Mouse (Mus musculus) neural tube, embryonic 12.5 days (tissue): Measurements from ENCODE around the gene Nckipsd. TPM values are rescaled to one million over a fixed set of nuclear protein-coding genes. Genes with fewer than 3 reads are reported as not detected.

Experiments
- ATAC-seq: fragments of 200-750 bp; cut with Nextera tagmentation; 2 replicates; pipeline ENCODE4 v1.8.0; 2017; ENCODE audit warnings: low read depth, mild to moderate bottlenecking, moderate TSS enrichment, moderate library complexity; ENCODE audit not compliant: low FRiP score
- H3K27ac ChIP-seq: fragments of 300-500 bp; sonication (generic); 2 replicates; pipeline ENCODE4 v1.5.1; 2016
- H3K27me3 ChIP-seq: fragments of 300-500 bp; sonication (generic); replicated peaks from 2 replicates; pipeline ENCODE4 v1.6.1; 2016; ENCODE audit warnings: mild to moderate bottlenecking
- H3K36me3 ChIP-seq: fragments of 300-500 bp; sonication (generic); 2 replicates; pipeline ENCODE4 v1.6.1; 2016; ENCODE audit warnings: mild to moderate bottlenecking
- H3K4me1 ChIP-seq: fragments of 300-500 bp; sonication (generic); 2 replicates; pipeline ENCODE4 v1.6.1; 2016
- H3K4me2 ChIP-seq: fragments of 300-500 bp; sonication (generic); replicated peaks from 2 replicates; pipeline ENCODE4 v1.6.1; 2016; ENCODE audit warnings: mild to moderate bottlenecking
- H3K4me3 ChIP-seq: fragments of 300-500 bp; sonication (generic); 2 replicates; pipeline ENCODE4 v1.5.1; 2016
- H3K9ac ChIP-seq: fragments of 300-500 bp; sonication (generic); 2 replicates; pipeline ENCODE4 v1.6.1; 2016; ENCODE audit warnings: mild to moderate bottlenecking
- H3K9me3 ChIP-seq: fragments of 300-500 bp; sonication (generic); 2 replicates; pipeline ENCODE4 v1.6.1; 2016; ENCODE audit warnings: mild to moderate bottlenecking
- WGBS: fragments of 180-500 bp; shearing (Covaris S2); methylation state at CpG from one replicate; pipeline ENCODE4 v1.1.7; 2016; 5-methylcytosine and 5-hydroxymethylcytosine counted together
- polyA plus RNA-seq: library from polyadenylated mRNA; unstranded; fragments of >200 nt; fragmentation: Nextera tagmentation; extraction: Ambion mirVana; gene quantifications from 2 replicates; pipeline ENCODE4 v1.2.1, GENCODE M21; 2016

The Nckipsd gene
- polyA plus RNA-seq, 1 experiment from 2014 or later: 23.6 TPM

DNA sequence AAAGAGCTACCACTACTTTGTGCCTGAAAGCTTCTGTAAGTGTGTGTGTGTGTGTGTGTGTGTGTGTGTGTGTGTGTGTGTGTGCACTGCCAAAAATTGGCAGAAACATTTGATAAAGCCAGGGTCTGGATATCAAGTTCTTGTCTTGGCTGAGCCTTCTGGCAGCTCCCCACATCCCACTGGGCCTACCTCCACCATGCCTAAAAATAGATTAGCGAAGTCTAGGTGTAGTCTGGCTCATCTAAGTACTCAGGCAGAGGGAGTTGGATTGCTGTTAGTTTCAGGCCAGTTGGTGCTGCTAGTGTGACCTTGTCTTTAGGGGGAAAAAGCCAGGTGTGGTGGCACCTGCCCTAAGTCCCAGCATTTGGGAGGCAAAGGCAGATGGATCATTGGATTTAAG lies 1.3 kb upstream of the Nckipsd start:
- no peak overlapping the region for H3K9ac ChIP-seq
- no peaks in the 10 kb centered on the region for H3K9me3 ChIP-seq
- no peaks in the 10 kb centered on the region for H3K27me3 ChIP-seq
- peaks cover 11% of the 10 kb centered on the region for H3K4me1 ChIP-seq
- no peak overlapping the region for H3K27ac ChIP-seq
- peaks cover 63% of the 10 kb centered on the region for H3K36me3 ChIP-seq
- no peak overlapping the region for H3K4me3 ChIP-seq
- no peak for ATAC-seq
- WGBS: 93% methylated on average over 1 of the region's 1 CpGs
- H3K4me2 ChIP-seq: no peak overlapping the region

DNA sequence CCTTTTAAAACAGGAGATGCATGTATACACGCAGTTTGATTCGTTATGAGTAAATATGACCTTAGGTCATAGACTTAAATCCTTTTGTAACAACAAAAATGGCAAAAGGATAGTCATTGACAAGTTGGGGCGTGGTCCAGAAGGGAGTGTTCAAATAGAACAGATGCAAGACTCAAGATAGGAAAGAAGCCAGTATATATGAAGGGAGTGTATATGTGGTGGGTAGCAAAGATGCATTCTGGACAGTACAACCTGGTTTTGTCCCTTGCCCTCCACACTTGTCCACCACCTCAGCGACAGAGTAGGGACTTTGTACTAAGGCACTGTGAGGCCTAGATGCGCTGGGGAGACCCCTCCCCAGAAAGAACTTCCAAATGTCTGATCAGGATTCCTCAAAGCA lies 494 bp upstream of the Nckipsd start:
- 82% methylated on average over 5 of the region's 5 CpGs for WGBS
- no peak overlapping the region for H3K9ac ChIP-seq
- ATAC-seq: peak; percentile 22; the same call in 1 of the 2 replicates
- H3K4me2 ChIP-seq: peak overlapping the region; percentile 89
- no peak overlapping the region for H3K4me3 ChIP-seq
- H3K27ac ChIP-seq: no peak overlapping the region
- H3K9me3 ChIP-seq: no peaks in the 10 kb centered on the region
- peaks cover 63% of the 10 kb centered on the region for H3K36me3 ChIP-seq
- no peaks in the 10 kb centered on the region for H3K27me3 ChIP-seq
- peaks cover 11% of the 10 kb centered on the region for H3K4me1 ChIP-seq

DNA sequence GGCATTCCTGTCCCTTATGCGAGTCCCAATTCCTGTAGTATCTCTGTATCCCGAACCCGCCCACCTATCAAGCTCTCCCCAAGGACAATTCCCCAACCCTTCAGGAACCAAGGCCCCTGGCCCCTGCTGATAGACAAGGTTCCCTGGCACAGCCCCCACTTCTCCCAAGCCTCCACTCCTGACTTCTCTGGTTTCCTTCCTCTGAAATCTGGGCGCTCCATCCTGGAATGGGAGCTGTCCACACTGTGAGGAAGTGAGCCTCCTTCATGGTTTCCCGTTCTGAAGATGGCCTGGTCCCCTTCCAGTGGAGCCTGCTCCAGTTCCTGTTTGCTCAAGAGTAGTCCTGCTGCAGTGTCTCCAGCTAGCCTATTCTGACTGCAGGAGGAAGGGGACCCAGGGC lies 1.0 kb downstream of the Nckipsd start:
- Histone ChIP-seq H3K27me3 (no peaks in the 10 kb centered on the region), H3K27ac (no peak overlapping the region), H3K4me1 (peaks cover 11% of the 10 kb centered on the region), H3K36me3 (peaks cover 58% of the 10 kb centered on the region), H3K9me3 (no peaks in the 10 kb centered on the region), H3K9ac (peak overlapping the region; percentile 86), H3K4me2 (peak overlapping the region; percentile 89), H3K4me3 (peak overlapping the region; percentile 72; the same call in 1 of the 2 replicates)
- 74% methylated on average over 5 of the region's 5 CpGs for WGBS
- ATAC-seq: no peak

DNA sequence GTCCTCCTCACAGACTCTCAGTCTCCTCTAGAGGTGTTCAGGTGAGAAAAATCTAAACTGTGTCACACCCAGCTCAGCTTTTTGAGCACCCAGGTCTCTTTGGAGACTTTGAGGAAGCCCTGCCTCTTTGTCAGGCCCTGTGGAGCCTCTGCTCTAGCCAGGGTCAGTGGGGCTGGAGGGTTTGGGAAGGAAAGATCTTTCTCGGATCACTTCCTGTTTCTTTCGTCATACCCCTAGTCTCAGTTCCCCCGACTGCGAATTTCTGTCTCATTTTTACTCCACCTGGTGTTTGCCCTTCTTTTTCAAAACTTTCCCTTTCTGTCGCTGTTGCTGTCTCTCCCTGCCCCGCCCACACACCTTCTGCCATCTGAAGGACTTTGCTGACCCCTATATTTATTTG lies 1.6 kb downstream of the Nckipsd start:
- H3K4me1 ChIP-seq: peaks cover 11% of the 10 kb centered on the region
- H3K9ac ChIP-seq: no peak overlapping the region
- no peak overlapping the region for H3K27ac ChIP-seq
- no peak for ATAC-seq
- H3K9me3 ChIP-seq: no peaks in the 10 kb centered on the region
- H3K4me3 ChIP-seq: no peak overlapping the region
- H3K4me2 ChIP-seq: no peak overlapping the region
- peaks cover 58% of the 10 kb centered on the region for H3K36me3 ChIP-seq
- WGBS: 90% methylated on average over 6 of the region's 6 CpGs
- H3K27me3 ChIP-seq: no peaks in the 10 kb centered on the region

DNA sequence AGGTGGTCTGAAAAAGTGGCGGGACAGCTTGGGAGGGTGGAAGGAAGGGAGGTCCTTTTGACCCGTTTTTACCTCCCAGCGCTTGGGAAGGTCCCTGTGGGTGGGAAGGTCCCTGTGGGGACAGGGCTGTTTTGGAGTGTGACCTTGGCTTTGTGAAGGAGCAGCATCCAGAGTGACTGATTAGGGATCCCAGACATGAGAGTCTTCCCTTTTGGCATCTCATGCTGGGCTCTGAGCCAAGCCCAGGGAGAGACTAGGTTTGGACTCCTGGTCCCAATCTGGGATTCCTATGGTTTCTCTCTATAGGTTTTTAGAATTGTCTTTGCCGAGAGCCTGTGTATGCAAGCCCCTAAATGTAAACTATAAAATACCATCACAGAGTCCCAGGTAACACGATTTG lies 2.3 kb downstream of the Nckipsd start:
- ATAC-seq: no peak
- Histone ChIP-seq H3K4me3 (no peak overlapping the region), H3K4me2 (no peak overlapping the region), H3K9me3 (no peaks in the 10 kb centered on the region), H3K9ac (no peak overlapping the region), H3K36me3 (peaks cover 58% of the 10 kb centered on the region), H3K27me3 (no peaks in the 10 kb centered on the region), H3K27ac (no peak overlapping the region), H3K4me1 (peaks cover 11% of the 10 kb centered on the region)
- 87% methylated on average over 5 of the region's 5 CpGs for WGBS

DNA sequence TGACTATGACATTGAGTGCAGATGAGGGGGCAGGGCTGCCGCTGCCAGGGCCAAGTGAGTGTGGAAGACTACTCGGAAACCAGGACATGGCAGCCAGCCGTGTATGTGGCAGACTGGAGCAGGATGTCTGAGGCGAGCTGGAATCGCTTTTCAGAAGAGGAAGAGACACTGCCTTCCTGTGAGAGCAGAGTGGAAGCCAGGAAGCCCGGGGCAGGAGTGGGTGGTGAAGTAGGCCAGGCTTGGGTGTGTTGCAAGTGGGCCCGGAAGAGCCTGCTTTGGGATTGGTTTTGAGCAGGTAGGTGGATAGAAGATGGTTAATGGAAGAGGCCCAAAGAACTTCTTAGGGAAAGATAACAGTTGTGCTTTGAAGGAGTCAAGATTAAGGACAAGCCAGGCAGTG lies 7.4 kb downstream of the Nckipsd start:
- peaks cover 57% of the 10 kb centered on the region for H3K36me3 ChIP-seq
- ATAC-seq: no peak
- no peak overlapping the region for H3K4me3 ChIP-seq
- WGBS: 90% methylated on average over 7 of the region's 7 CpGs
- H3K27me3 ChIP-seq: no peaks in the 10 kb centered on the region
- H3K4me1 ChIP-seq: no peaks in the 10 kb centered on the region
- no peaks in the 10 kb centered on the region for H3K9me3 ChIP-seq
- no peak overlapping the region for H3K4me2 ChIP-seq
- H3K27ac ChIP-seq: no peak overlapping the region
- H3K9ac ChIP-seq: no peak overlapping the region

DNA sequence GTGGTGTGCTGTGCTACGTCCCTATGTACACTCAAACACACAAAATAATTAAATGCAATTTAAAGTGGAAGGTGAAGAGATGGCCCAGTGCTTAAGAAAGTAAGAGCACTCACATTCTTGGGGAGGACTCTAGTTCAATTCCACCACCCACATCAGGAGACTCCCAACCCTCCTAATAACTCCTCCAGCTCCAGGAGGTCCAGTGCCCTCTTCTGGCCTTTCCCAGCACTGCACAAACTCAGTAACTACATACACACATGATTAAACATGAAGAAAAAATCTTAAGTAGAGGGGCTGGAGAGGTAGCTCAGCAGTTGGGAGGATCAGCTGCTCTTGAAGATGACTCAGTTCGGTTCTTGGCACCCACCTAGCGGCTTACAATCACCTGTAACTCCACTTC lies 11.3 kb downstream of the Nckipsd start:
- peaks cover 16% of the 10 kb centered on the region; the same call in 1 of the 2 replicates for H3K27me3 ChIP-seq
- 66% methylated on average over 3 of the region's 3 CpGs for WGBS
- no peak for ATAC-seq
- H3K4me1 ChIP-seq: peaks cover 8% of the 10 kb centered on the region
- H3K27ac ChIP-seq: no peak overlapping the region
- peaks cover 30% of the 10 kb centered on the region for H3K36me3 ChIP-seq
- H3K9me3 ChIP-seq: no peaks in the 10 kb centered on the region
- no peak overlapping the region for H3K9ac ChIP-seq
- H3K4me2 ChIP-seq: no peak overlapping the region
- H3K4me3 ChIP-seq: no peak overlapping the region

DNA sequence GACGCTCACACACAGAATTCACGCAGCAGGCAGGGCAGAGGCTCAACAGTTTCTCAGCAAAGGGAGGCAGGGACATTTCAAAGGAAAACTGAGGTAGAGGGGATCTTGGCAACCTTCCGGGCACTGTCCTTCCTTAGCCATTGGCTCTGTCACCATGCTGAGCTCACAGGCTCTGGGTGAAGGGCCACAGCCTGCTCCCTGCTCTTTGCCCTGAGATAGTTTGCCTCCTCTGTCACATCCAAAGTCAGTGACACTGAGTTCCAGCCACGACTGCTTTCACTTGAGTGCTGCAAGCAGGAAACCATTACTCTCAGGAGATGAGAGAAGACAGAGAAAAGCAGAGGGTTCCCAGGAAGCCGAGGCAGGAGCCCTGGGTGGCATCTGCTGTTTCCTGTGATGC lies 11.9 kb downstream of the Nckipsd start:
- H3K27ac ChIP-seq: no peak overlapping the region
- WGBS: 67% methylated on average over 5 of the region's 5 CpGs

DNA sequence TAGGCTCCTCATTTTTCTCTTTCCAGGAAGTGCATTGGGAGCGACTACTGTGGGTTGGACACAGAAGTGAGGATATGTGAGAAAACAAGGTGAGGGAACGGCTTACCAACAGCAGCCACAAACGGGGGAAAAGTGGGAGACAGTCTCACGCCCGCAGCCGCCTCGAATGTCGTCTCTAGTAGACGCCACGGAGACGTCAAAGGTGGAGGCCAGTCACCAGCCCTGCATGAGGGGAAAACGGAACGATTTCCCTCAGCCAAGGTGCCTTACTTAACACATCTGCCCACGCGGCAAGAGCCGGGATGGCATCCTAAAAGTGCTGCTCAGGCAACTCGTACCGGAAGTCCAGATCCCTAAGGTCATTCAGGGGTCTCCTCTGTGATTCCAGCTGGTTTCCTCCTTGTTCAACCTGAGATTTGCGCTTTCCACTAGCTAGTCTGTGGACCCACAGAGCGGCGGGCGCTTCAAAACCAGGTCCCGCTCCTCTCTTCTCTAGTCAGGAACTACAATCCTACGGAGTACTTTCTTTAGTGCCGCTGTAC lies 16.0 kb downstream of the Nckipsd start:
- H3K4me3 ChIP-seq: peak overlapping the region; percentile 71
- H3K4me1 ChIP-seq: peaks cover 30% of the 10 kb centered on the region
- no peak; the same call in 1 of the 2 replicates for ATAC-seq
- peaks cover 16% of the 10 kb centered on the region for H3K36me3 ChIP-seq
- H3K27ac ChIP-seq: no peak overlapping the region; the same call in 1 of the 2 replicates
- H3K27me3 ChIP-seq: peaks cover 48% of the 10 kb centered on the region
- H3K4me2 ChIP-seq: peak overlapping the region; percentile 85
- 5% methylated on average over 25 of the region's 25 CpGs for WGBS
- H3K9ac ChIP-seq: peak overlapping the region; percentile 51
- no peaks in the 10 kb centered on the region for H3K9me3 ChIP-seq

More for the DNA sequence above, 11.9 kb downstream of the Nckipsd start:
- no peak for ATAC-seq
- Histone ChIP-seq H3K4me1 (peaks cover 9% of the 10 kb centered on the region), H3K4me3 (no peak overlapping the region), H3K36me3 (peaks cover 24% of the 10 kb centered on the region), H3K9ac (no peak overlapping the region), H3K9me3 (no peaks in the 10 kb centered on the region), H3K27me3 (peaks cover 16% of the 10 kb centered on the region; the same call in 1 of the 2 replicates), H3K4me2 (no peak overlapping the region)

DNA sequence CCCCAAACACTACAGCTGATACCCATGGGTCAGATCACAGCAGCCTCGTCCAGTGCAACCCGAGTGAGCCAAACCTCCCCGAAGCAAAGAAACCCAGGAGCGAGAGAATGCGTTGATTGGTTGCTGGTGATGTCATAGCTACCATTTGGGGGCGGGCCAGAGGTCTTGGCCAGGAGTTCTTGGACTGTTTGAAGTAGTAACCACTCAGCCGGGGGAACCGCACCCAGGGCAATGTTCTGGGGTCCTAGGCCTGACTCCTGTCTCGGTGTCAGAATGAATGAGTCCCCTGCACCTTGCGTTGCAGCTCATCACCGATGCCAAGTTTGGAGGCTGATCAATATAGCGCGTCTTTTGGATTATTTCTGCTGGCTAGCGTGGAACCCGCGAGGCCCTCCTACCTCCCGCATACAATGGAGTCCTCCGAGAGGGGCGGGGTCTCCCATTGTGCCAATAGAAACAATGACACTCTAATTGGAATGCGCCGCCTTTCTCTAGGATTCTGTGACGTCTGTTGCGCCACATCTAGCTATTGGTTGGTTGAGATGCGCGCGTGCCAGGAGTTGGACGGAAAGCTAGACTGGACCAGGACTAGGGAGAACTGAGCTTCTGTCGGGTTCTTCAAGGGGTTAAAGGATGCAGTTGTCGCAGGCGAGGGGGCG lies 16.7 kb downstream of the Nckipsd start:
- Histone ChIP-seq H3K4me2 (peak overlapping the region; percentile 85), H3K4me1 (peaks cover 35% of the 10 kb centered on the region), H3K27me3 (peaks cover 54% of the 10 kb centered on the region), H3K36me3 (peaks cover 22% of the 10 kb centered on the region), H3K9me3 (no peaks in the 10 kb centered on the region), H3K4me3 (peak overlapping the region; percentile 71), H3K9ac (peak overlapping the region; percentile 51), H3K27ac (no peak overlapping the region)
- 1% methylated on average over 31 of the region's 31 CpGs for WGBS
- peak; percentile 85 for ATAC-seq

DNA sequence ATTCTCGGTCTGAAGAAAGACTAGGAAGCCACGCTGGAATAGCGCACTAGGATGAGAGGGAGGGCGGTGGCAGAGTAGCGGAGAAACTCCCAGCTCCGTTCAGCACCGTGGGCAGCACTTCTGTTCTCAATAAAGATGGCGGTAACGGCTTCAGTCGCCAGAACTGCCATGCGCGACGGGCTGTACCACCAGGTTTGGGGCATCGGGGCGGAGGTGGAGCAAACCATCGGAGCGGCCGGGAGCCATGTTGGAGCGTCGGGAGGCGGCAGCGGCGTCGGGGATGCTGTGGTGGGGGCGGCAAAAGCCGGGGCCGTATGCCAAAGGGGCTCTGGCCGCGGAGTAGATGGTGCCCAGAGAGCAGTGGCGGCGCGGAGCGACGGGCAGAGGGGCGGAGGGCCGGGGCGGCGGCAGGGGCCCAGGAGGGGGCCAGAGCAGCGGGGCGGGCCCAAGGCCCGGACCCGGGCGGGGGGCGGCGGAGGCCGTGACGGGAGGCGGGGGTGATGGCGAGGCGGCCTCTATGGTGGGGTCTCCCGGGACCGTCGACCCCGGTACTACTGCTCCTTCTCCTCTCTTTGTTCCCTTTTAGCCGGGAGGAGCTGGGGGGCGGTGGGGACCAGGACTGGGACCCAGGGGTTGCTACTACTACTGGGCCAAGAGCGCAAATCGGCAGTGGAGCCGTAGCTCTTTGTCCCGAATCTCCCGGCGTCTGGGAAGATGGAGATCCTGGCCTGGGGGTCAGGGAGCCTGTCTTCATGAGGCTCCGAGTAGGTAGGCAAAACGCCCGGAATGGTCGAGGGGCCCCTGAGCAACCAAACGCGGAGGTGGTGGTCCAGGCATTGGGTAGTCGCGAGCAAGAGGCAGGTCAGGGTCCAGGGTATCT lies 17.9 kb downstream of the Nckipsd start, which contains the start of gene Celsr3:
TSS of gene Celsr3 (plus strand) at position 501 of the 880 bp plus-strand sequence.
- peak; percentile 66 for ATAC-seq
- Histone ChIP-seq H3K4me2 (peak within 1 kb of the TSS; percentile 85), H3K9ac (peak within 1 kb of the TSS; percentile 86), H3K4me1 (peaks cover 45% of the 10 kb centered on the region), H3K9me3 (no peaks in the 10 kb centered on the region), H3K27ac (peak within 1 kb of the TSS; percentile 67), H3K27me3 (peaks cover 64% of the 10 kb centered on the region), H3K4me3 (peak within 1 kb of the TSS; percentile 71), H3K36me3 (peaks cover 22% of the 10 kb centered on the region)
- WGBS: 2% methylated on average over 68 of the region's 70 CpGs

DNA sequence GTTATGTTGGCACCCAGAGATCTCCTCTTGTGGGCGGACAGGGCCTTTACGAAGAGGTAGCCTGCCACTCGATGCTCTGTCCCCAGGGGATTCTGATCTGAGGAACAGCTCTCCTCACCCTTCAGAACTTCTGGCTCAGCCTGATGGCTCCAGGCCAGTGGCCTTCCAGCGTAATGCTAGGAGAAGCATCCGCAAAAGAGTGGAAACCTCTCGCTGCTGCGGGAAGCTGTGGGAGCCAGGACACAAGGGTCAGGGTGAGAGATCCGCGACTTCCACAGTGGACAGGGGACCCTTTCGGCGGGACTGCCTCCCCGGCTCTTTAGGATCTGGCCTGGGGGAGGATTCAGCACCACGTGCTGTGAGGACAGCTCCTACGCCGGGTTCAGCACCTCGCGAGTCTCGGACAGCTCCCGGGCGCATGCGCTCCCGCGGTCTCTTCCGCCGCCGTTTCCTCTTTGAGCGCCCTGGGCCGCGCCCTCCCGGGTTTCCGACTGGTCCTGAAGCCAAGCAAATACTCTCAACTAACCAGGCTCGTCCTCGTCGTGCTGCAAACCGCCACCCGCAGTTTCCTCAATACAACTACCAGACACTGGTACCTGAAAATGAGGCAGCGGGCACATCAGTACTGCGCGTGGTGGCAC lies 18.7 kb downstream of the Nckipsd start:
- Histone ChIP-seq H3K27ac (peak overlapping the region; percentile 15; the same call in 1 of the 2 replicates), H3K36me3 (peaks cover 22% of the 10 kb centered on the region), H3K4me3 (peak overlapping the region; percentile 71), H3K9ac (peak overlapping the region; percentile 86), H3K4me1 (peaks cover 53% of the 10 kb centered on the region), H3K27me3 (peaks cover 72% of the 10 kb centered on the region), H3K4me2 (peak overlapping the region; percentile 85), H3K9me3 (no peaks in the 10 kb centered on the region)
- whole genome bisulfite sequencing: 3% methylated on average over 39 of the region's 39 CpGs
- no peak for ATAC-seq
